Mouse (Mus musculus): ENCODE measurements around the gene Csf3. TPM values are rescaled to one million over a fixed set of nuclear protein-coding genes. Genes with fewer than 3 reads are reported as not detected.

Gene Csf3
- polyA plus RNA-seq, 1 experiment from 2014 or later = not detected

- Histone ChIP-seq H3K36me3 (ENCODE audit: control insufficient read depth, insufficient read depth, low read length) (peaks cover 34% of the 10 kb centered on the region), H3K4me2 (ENCODE audit: low read length) (0 out of 2 replicates have a peak overlapping the region, but pooled peaks have one; percentile 1), H3K9ac (ENCODE audit: low read length) (no peak overlapping the region), H3K27ac (ENCODE audit: low read depth) (peak overlapping the region; percentile 73), H3K4me1 (replicated peaks; ENCODE audit: control insufficient read depth, insufficient read depth, low read length) (peaks cover 77% of the 10 kb centered on the region), H3K4me3 (ENCODE audit: low read depth, low read length) (no peak overlapping the region), H3K27me3 (replicated peaks; ENCODE audit: control insufficient read depth, insufficient read depth, low read length) (no peaks in the 10 kb centered on the region), H3K9me3 (ENCODE audit: control insufficient read depth, low read length) (no peaks in the 10 kb centered on the region)
- 74% methylated on average over 10 of the region's 10 CpGs for WGBS
- no peak for ATAC-seq (replicated peaks; ENCODE audit: low FRiP score, low TSS enrichment, low read depth)
- no peak for DNase-seq (ENCODE audit: low spot score)
Observed at GRCm38 (mm10) chr11:98752562-98753140, 51.6 kb downstream of the Csf3 start.

Other genes with a start within 250 kb of the Csf3 start
- 0.16 and 0.19 TPM in 2 replicates for gene Ikzf3, start 155.2 kb upstream of the Csf3 start, polyA plus RNA-seq (2014; fragmentation: Nextera tagmentation; extraction: Ambion mirVana)
- 0.28 and 0.57 TPM in 2 replicates for gene Zpbp2, start 150.2 kb upstream of the Csf3 start, polyA plus RNA-seq (2014; fragmentation: Nextera tagmentation; extraction: Ambion mirVana)
- gene Ormdl3, start 113.9 kb upstream of the Csf3 start, polyA plus RNA-seq (2014; fragmentation: Nextera tagmentation; extraction: Ambion mirVana) = 7.2 and 8.5 TPM in 2 replicates
- not detected in 2 replicates for gene Lrrc3c, start 103.0 kb upstream of the Csf3 start, polyA plus RNA-seq (2014; fragmentation: Nextera tagmentation; extraction: Ambion mirVana)
- 1.2 and 1.3 TPM in 2 replicates for gene Gm12355, start 75.6 kb upstream of the Csf3 start, polyA plus RNA-seq (2014; fragmentation: Nextera tagmentation; extraction: Ambion mirVana)
- gene Gsdma3, start 74.9 kb upstream of the Csf3 start, polyA plus RNA-seq (2014; fragmentation: Nextera tagmentation; extraction: Ambion mirVana) = not detected in 2 replicates
- gene Gsdma2, start 54.5 kb upstream of the Csf3 start, polyA plus RNA-seq (2014; fragmentation: Nextera tagmentation; extraction: Ambion mirVana) = not detected in 2 replicates
- not detected in 2 replicates for gene Gsdma, start 36.9 kb upstream of the Csf3 start, polyA plus RNA-seq (2014; fragmentation: Nextera tagmentation; extraction: Ambion mirVana)
- gene Psmd3, start 18.7 kb upstream of the Csf3 start, polyA plus RNA-seq (2014; fragmentation: Nextera tagmentation; extraction: Ambion mirVana) = 141 and 149 TPM in 2 replicates
- 43.0 and 48.0 TPM in 2 replicates for gene Med24, start 28.2 kb downstream of the Csf3 start, polyA plus RNA-seq (2014; fragmentation: Nextera tagmentation; extraction: Ambion mirVana)
- 60.7 and 63.8 TPM in 2 replicates for gene Thra, start 39.4 kb downstream of the Csf3 start, polyA plus RNA-seq (2014; fragmentation: Nextera tagmentation; extraction: Ambion mirVana)
- 2.5 and 2.8 TPM in 2 replicates for gene Nr1d1, start 74.1 kb downstream of the Csf3 start, polyA plus RNA-seq (2014; fragmentation: Nextera tagmentation; extraction: Ambion mirVana)
- 17.5 and 19.1 TPM in 2 replicates for gene Msl1, start 94.3 kb downstream of the Csf3 start, polyA plus RNA-seq (2014; fragmentation: Nextera tagmentation; extraction: Ambion mirVana)
- 34.5 and 37.3 TPM in 2 replicates for gene Casc3, start 103.6 kb downstream of the Csf3 start, polyA plus RNA-seq (2014; fragmentation: Nextera tagmentation; extraction: Ambion mirVana)
- 1.5 and 2.2 TPM in 2 replicates for gene Rapgefl1, start 135.5 kb downstream of the Csf3 start, polyA plus RNA-seq (2014; fragmentation: Nextera tagmentation; extraction: Ambion mirVana)
- gene Wipf2, start 162.4 kb downstream of the Csf3 start, polyA plus RNA-seq (2014; fragmentation: Nextera tagmentation; extraction: Ambion mirVana) = 5.1 and 5.3 TPM in 2 replicates
- gene Cdc6, start 206.5 kb downstream of the Csf3 start, polyA plus RNA-seq (2014; fragmentation: Nextera tagmentation; extraction: Ambion mirVana) = 32.5 and 32.9 TPM in 2 replicates
- gene Rara, start 226.6 kb downstream of the Csf3 start, polyA plus RNA-seq (2014; fragmentation: Nextera tagmentation; extraction: Ambion mirVana) = 42.4 and 43.6 TPM in 2 replicates

Data from intestine, embryonic 14.5 days (tissue).